Mouse (Mus musculus) CH12.LX (cell line): ENCODE results near the gene Plxnb2. TPM values are rescaled to one million over a fixed set of nuclear protein-coding genes. Genes with fewer than 3 reads are reported as not detected.

ENCODE experiments used
- DNase-seq: peaks from one replicate; pipeline ENCODE4 v3.0.0-alpha.2; 2013; ENCODE audit errors: extremely low read depth
- H3K27ac ChIP-seq: 2 replicates; pipeline ENCODE4 v1.5.1; 2012; ENCODE audit warnings: low read depth, mild to moderate bottlenecking, control low read depth, moderate library complexity; ENCODE audit not compliant: insufficient read depth
- H3K27me3 ChIP-seq: replicated peaks from 2 replicates; pipeline ENCODE3; 2012; ENCODE audit warnings: inconsistent platforms
- H3K36me3 ChIP-seq, 2 experiments: replicated peaks in 1 of 2; 2 replicates each; pipeline versions ENCODE3 to v1.6.1; 2012; ENCODE audit warnings: inconsistent platforms in 1 of 2, low read length in 1 of 2, mild to moderate bottlenecking in 1 of 2, mixed read lengths in 1 of 2, moderate library complexity in 1 of 2; ENCODE audit not compliant: control insufficient read depth in 1 of 2, insufficient read depth in 1 of 2
- H3K4me1 ChIP-seq, 2 experiments: 2 replicates each; pipeline ENCODE4 v1.6.1; 2012; ENCODE audit warnings: inconsistent platforms in 1 of 2, moderate library complexity in 1 of 2; ENCODE audit not compliant: insufficient read depth in 2 of 2, control insufficient read depth in 1 of 2
- H3K4me2 ChIP-seq: 2 replicates; pipeline ENCODE4 v1.6.1; 2012; ENCODE audit warnings: low read depth, mild to moderate bottlenecking, control low read depth; ENCODE audit not compliant: poor library complexity, insufficient read depth, severe bottlenecking
- H3K4me3 ChIP-seq, 3 experiments: fragments of 150-350 bp in 1 of 3; sonication (generic) in 1 of 3; replicated peaks in 1 of 3; 2 replicates each; pipeline versions ENCODE3 to v1.5.1; 2011 to 2012; ENCODE audit warnings: low read depth in 2 of 3, low read length in 2 of 3, mild to moderate bottlenecking in 2 of 3, moderate library complexity in 2 of 3, control low read depth in 1 of 3, improper control_type of control experiment in 1 of 3, inconsistent platforms in 1 of 3, mixed read lengths in 1 of 3; ENCODE audit not compliant: poor library complexity in 1 of 3
- H3K79me2 ChIP-seq: replicated peaks from 2 replicates; pipeline ENCODE4 v1.6.1; 2012; ENCODE audit warnings: mild to moderate bottlenecking, moderate library complexity; ENCODE audit not compliant: control insufficient read depth, poor library complexity, insufficient read depth, severe bottlenecking; ENCODE audit errors: extremely low read depth
- H3K9ac ChIP-seq: 2 replicates; pipeline ENCODE4 v1.6.1; 2012; ENCODE audit warnings: low read depth, mild to moderate bottlenecking, control low read depth, moderate library complexity; ENCODE audit not compliant: insufficient read depth
- H3K9me3 ChIP-seq: replicated peaks from 2 replicates; pipeline ENCODE3; 2012; ENCODE audit warnings: low read length, inconsistent platforms, mixed read lengths
- BHLHE40 ChIP-seq: IDR thresholded peaks from 2 replicates; pipeline ENCODE4 v1.6.1; 2011; ENCODE audit warnings: mild to moderate bottlenecking, low read depth, low read length, improper control_type of control experiment
- CHD1 ChIP-seq: IDR thresholded peaks from 2 replicates; pipeline ENCODE4 v1.6.1; 2012; ENCODE audit warnings: low read depth, low read length, improper control_type of control experiment, inconsistent platforms
- CTCF ChIP-seq, 2 experiments: IDR thresholded peaks in 1 of 2; conservative IDR thresholded peaks in 1 of 2; 2 replicates each; pipeline ENCODE4 v1.5.1; 2011 to 2012; ENCODE audit warnings: low read depth in 2 of 2, low read length in 2 of 2, improper control_type of control experiment in 1 of 2, inconsistent platforms in 1 of 2, mild to moderate bottlenecking in 1 of 2, moderate library complexity in 1 of 2
- ETS1 ChIP-seq: conservative IDR thresholded peaks from 2 replicates; pipeline ENCODE4 v1.6.1; 2012; ENCODE audit warnings: low read depth, mild to moderate bottlenecking, inconsistent platforms, low read length, improper control_type of control experiment, moderate library complexity
- KAT2A ChIP-seq: IDR thresholded peaks from 2 replicates; pipeline ENCODE4 v1.6.1; 2012; ENCODE audit warnings: low read length, improper control_type of control experiment, inconsistent platforms; ENCODE audit not compliant: insufficient replicate concordance
- MAX ChIP-seq: IDR thresholded peaks from 2 replicates; pipeline ENCODE4 v1.6.1; 2011; ENCODE audit warnings: low read length, improper control_type of control experiment
- MEF2A ChIP-seq: IDR thresholded peaks from 2 replicates; pipeline ENCODE4 v1.6.1; 2014; ENCODE audit warnings: low read depth, mild to moderate bottlenecking, inconsistent platforms, low read length, improper control_type of control experiment, borderline replicate concordance
- NRF1 ChIP-seq: IDR thresholded peaks from 2 replicates; pipeline ENCODE4 v1.6.1; 2014; ENCODE audit warnings: low read depth, mild to moderate bottlenecking, inconsistent platforms, low read length, improper control_type of control experiment, moderate library complexity
- POLR2AphosphoS2 ChIP-seq: IDR thresholded peaks from 2 replicates; pipeline ENCODE4 v1.6.1; 2011; ENCODE audit warnings: low read depth, low read length, improper control_type of control experiment
- RAD21 ChIP-seq: IDR thresholded peaks from 2 replicates; pipeline ENCODE4 v1.6.1; 2011; ENCODE audit warnings: low read depth, mild to moderate bottlenecking, low read length, improper control_type of control experiment, moderate library complexity
- SIN3A ChIP-seq: IDR thresholded peaks from 2 replicates; pipeline ENCODE4 v1.6.1; 2012; ENCODE audit warnings: low read length, improper control_type of control experiment, inconsistent platforms
- ZNF384 ChIP-seq: IDR thresholded peaks from 2 replicates; pipeline ENCODE4 v1.6.1; 2012; ENCODE audit warnings: low read depth, low read length, improper control_type of control experiment, inconsistent platforms
- dilution Hi-C: fragments of 300-500 bp; cut with MboI; formaldehyde crosslinking; loops from 2 replicates; pipeline ENCODE4 v1.14.3; 2020; ENCODE audit warnings: low sequenced_read_pairs; ENCODE audit not compliant: extremely low pct_unique_long_range_greater_than_20kb, extremely low pct_ligation_motif_present
- in situ Hi-C: fragments of 300-500 bp; cut with MboI; formaldehyde crosslinking; loops from 3 replicates; pipeline ENCODE4 v1.14.3; 2019; ENCODE audit warnings: low sequenced_read_pairs, low pct_ligation_motif_present, low pct_unique_long_range_greater_than_20kb, mixed read lengths
- polyA plus RNA-seq: library from polyadenylated mRNA; unstranded; fragments of >175 nt; gene quantifications from 2 replicates; pipeline ENCODE4 v1.2.1, GENCODE M21; 2012; ENCODE audit warnings: low read depth; ENCODE audit not compliant: insufficient read length
- total RNA-seq, 2 experiments: library from RNA; depleted of rRNA; stranded (reverse); fragments of 300-350 nt in 1 of 2; fragments of >200 nt in 1 of 2; gene quantifications; 2 replicates each; pipeline ENCODE4 v1.2.3; 2012 to 2014

The Plxnb2 gene
- total and polyA plus RNA-seq, 3 experiments: 2.9 to 51.5 (median 4.5) TPM

GRCm38 (mm10) chr15:89128382-89129350 lies 51.9 kb downstream of the Plxnb2 start, which contains the start of gene Hdac10 (continued):
- TF ChIP-seq CTCF (conservative IDR thresholded peaks at IDR 0.05 in 1 of 2, IDR thresholded peaks at IDR 0.05 in 1 of 2; ENCODE audit: low read depth in 2 of 2, low read length in 2 of 2): peak; percentile 41 to 80

GRCm38 (mm10) chr15:89127364-89127940 lies 53.1 kb downstream of the Plxnb2 start:
- H3K4me2 ChIP-seq: peak overlapping the region; percentile 68
- no peak for TF ChIP-seq ZNF384
- no peak for TF ChIP-seq RAD21
- TF ChIP-seq CHD1: no peak
- TF ChIP-seq MAX: no peak
- no peak for TF ChIP-seq NRF1
- peaks cover 4% of the 10 kb centered on the region for H3K79me2 ChIP-seq
- H3K4me1 ChIP-seq: peaks cover 21 to 54% of the 10 kb centered on the region in 2 experiments
- DNase-seq: no peak
- no peak overlapping the region; the same call in 1 of the 2 replicates for H3K9ac ChIP-seq
- dilution Hi-C loops: no loop called here
- peaks cover 9 to 37% of the 10 kb centered on the region in 2 experiments for H3K36me3 ChIP-seq
- H3K4me3 ChIP-seq: peak overlapping the region; percentile 60 to 80 (median 69)
- H3K27me3 ChIP-seq: peaks cover 20% of the 10 kb centered on the region
- no peak overlapping the region for H3K27ac ChIP-seq
- in situ Hi-C loops: loop anchor here (5.0 kb wide), 1 partner anchor 80 kb away; no protein-coding TSS in a partner anchor
- no peaks in the 10 kb centered on the region for H3K9me3 ChIP-seq

- in situ Hi-C loops (loop anchor here (5.0 kb wide), 1 partner anchor 81 kb away; no protein-coding TSS in a partner anchor), dilution Hi-C loops (no loop called here)
- H3K4me1 ChIP-seq: peaks cover 15 to 53% of the 10 kb centered on the region in 2 experiments
Observed at GRCm38 (mm10) chr15:89126622-89127021, 54.0 kb downstream of the Plxnb2 start.

More at GRCm38 (mm10) chr15:89126622-89127021, 54.0 kb downstream of the Plxnb2 start:
- TF ChIP-seq ETS1: no peak
- no peak for TF ChIP-seq POLR2AphosphoS2
- TF ChIP-seq SIN3A: no peak
- no peak for TF ChIP-seq MEF2A
- no peak for TF ChIP-seq BHLHE40
- TF ChIP-seq KAT2A: no peak
- no peak overlapping the region for H3K4me3 ChIP-seq
- peaks cover 9 to 37% of the 10 kb centered on the region in 2 experiments for H3K36me3 ChIP-seq
- H3K4me2 ChIP-seq: no peak overlapping the region
- no peak overlapping the region for H3K9ac ChIP-seq
- H3K27ac ChIP-seq: no peak overlapping the region
- H3K9me3 ChIP-seq: no peaks in the 10 kb centered on the region
- peaks cover 12% of the 10 kb centered on the region for H3K79me2 ChIP-seq
- no peak for DNase-seq
- peaks cover 14% of the 10 kb centered on the region for H3K27me3 ChIP-seq
